Mouse (Mus musculus) heart, embryonic 15.5 days (tissue): ENCODE data around the gene Zic2. TPM values are rescaled to one million over a fixed set of nuclear protein-coding genes. Genes with fewer than 3 reads are reported as not detected.

ENCODE experiments used
- polyA plus RNA-seq: library from polyadenylated mRNA; unstranded; fragments of >200 nt; fragmentation: Nextera tagmentation; extraction: Ambion mirVana; gene quantifications from 2 replicates; pipeline ENCODE4 v1.2.1, GENCODE M21; 2015

Gene Zic2
- polyA plus RNA-seq, 1 experiment from 2014 or later = not detected

Other genes with a start within 250 kb of the Zic2 start
- not detected in 2 replicates for gene Gm5089, start 24.3 kb upstream of the Zic2 start, polyA plus RNA-seq
- 0.06 and 0.14 TPM in 2 replicates for gene Zic5, start 9.8 kb upstream of the Zic2 start, polyA plus RNA-seq
- not detected in 2 replicates for gene Gm10837, start 15.2 kb downstream of the Zic2 start, polyA plus RNA-seq
- 26.4 and 29.2 TPM in 2 replicates for gene Pcca, start 58.9 kb downstream of the Zic2 start, polyA plus RNA-seq